Mouse (Mus musculus): ENCODE measurements at regions not wholly inside any gene's neighbourhood (a gene's known extent, or its start where the extent isn't known, plus 50 kb on each side); places are given as distances from the start of the nearest gene placed in this dataset.

- TF ChIP-seq POLR2A (IDR thresholded peaks at IDR 0.05; ENCODE audit: insufficient read depth, low read depth, low read length) (no peak), CTCF (IDR thresholded peaks at IDR 0.05; ENCODE audit: insufficient read depth, low read depth, low read length) (no peak)
Observed at GRCm38 (mm10) chr9:50421061-50421460, 73.3 kb upstream of the Plet1 start.
